Mouse (Mus musculus) small intestine, adult 2 months (tissue): ENCODE results near the gene Trarg1. TPM values are rescaled to one million over a fixed set of nuclear protein-coding genes. Genes with fewer than 3 reads are reported as not detected.

Source experiments
- H3K27ac ChIP-seq: fragments of 200-500 bp; 2 replicates; pipeline ENCODE4 v1.5.1; 2012; ENCODE audit warnings: low read depth, low read length, control low read depth, inconsistent platforms; ENCODE audit not compliant: insufficient read depth
- H3K27me3 ChIP-seq: fragments of 200-500 bp; 2 replicates; pipeline ENCODE4 v1.6.1; 2012; ENCODE audit warnings: mild to moderate bottlenecking, moderate library complexity, low read length, inconsistent platforms; ENCODE audit not compliant: control insufficient read depth, insufficient read depth
- H3K36me3 ChIP-seq: fragments of 200-500 bp; 2 replicates; pipeline ENCODE4 v1.6.1; 2012; ENCODE audit warnings: mild to moderate bottlenecking, low read length, control low read depth, inconsistent platforms; ENCODE audit not compliant: control insufficient read depth, insufficient read depth
- H3K4me1 ChIP-seq: fragments of 200-500 bp; 2 replicates; pipeline ENCODE4 v1.6.1; 2012; ENCODE audit warnings: low read length, inconsistent platforms, mixed read lengths; ENCODE audit not compliant: control insufficient read depth, insufficient read depth, insufficient read length
- H3K4me3 ChIP-seq: fragments of 200-500 bp; 2 replicates; pipeline ENCODE4 v1.5.1; 2012; ENCODE audit warnings: low read depth, mild to moderate bottlenecking, control low read depth, inconsistent platforms, low read length, moderate library complexity
- CTCF ChIP-seq: fragments of 200-500 bp; IDR thresholded peaks from 2 replicates; pipeline ENCODE4 v1.5.1; 2012; ENCODE audit warnings: low read depth, mild to moderate bottlenecking, control low read depth, inconsistent platforms, low read length, moderate library complexity, mixed read lengths; ENCODE audit not compliant: insufficient replicate concordance, insufficient read length; ENCODE audit errors: extremely low read depth
- POLR2A ChIP-seq: fragments of 200-500 bp; IDR thresholded peaks from 2 replicates; pipeline ENCODE4 v1.6.1; 2012; ENCODE audit warnings: low read depth, mild to moderate bottlenecking, control low read depth, inconsistent platforms, low read length, moderate library complexity
- WGBS: fragments of 180-500 bp; shearing (Covaris S2); methylation state at CpG from one replicate; pipeline ENCODE4 v1.1.7; 2018; 5-methylcytosine and 5-hydroxymethylcytosine counted together
- polyA plus RNA-seq: library from polyadenylated mRNA; depleted of rRNA; stranded (reverse); fragments of >200 nt; gene quantifications from 2 replicates; pipeline ENCODE4 v1.2.3, GENCODE M21; 2012

Gene Trarg1
- polyA plus RNA-seq, 1 experiment, result 0.47 TPM

- WGBS, result 1% methylated on average over 19 of the region's 19 CpGs
- no peaks in the 10 kb centered on the region for H3K4me1 ChIP-seq
- 0 out of 2 replicates have a peak overlapping the region, but pooled peaks have one; percentile 17 for H3K4me3 ChIP-seq
- no peak overlapping the region for H3K27ac ChIP-seq
- TF ChIP-seq POLR2A (no peak), CTCF (peak; percentile 95)
- no peaks in the 10 kb centered on the region for H3K36me3 ChIP-seq
- H3K27me3 ChIP-seq, result no peaks in the 10 kb centered on the region
Measured at GRCm38 (mm10) chr11:76645955-76646354, 33.7 kb upstream of the Trarg1 start.

DNA sequence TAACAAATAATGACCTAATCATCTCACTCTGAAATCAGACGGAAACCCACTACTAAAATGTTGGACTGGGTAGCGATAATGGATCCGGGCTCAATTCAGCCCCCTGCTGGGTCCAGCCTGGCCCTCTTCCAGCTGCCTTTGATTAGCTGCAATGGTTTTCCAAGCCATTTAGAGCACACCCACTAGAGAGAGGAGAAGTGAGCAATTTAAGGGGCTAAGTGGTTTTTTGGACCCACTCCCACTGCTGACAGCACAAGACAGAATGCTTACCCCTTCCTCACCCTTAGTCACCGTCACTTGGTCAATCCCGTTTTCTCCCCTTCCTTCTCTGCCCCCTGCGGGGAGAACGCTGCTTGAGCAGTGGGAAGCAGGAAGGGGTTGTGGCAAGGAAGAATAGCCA lies 32.5 kb upstream of the Trarg1 start:
- 17% methylated on average over 7 of the region's 7 CpGs for WGBS
- no peak overlapping the region for H3K27ac ChIP-seq
- no peaks in the 10 kb centered on the region for H3K36me3 ChIP-seq
- TF ChIP-seq CTCF, result no peak
- no peak for TF ChIP-seq POLR2A
- H3K4me3 ChIP-seq, result no peak overlapping the region
- H3K4me1 ChIP-seq, result no peaks in the 10 kb centered on the region
- H3K27me3 ChIP-seq, result no peaks in the 10 kb centered on the region

- no peak overlapping the region for H3K4me3 ChIP-seq
- H3K36me3 ChIP-seq, result no peaks in the 10 kb centered on the region
- 0 out of 2 replicates have a peak, but pooled peaks have one; percentile 24 for TF ChIP-seq POLR2A
- peak; percentile 91; the same call in 1 of the 2 replicates for TF ChIP-seq CTCF
- no peaks in the 10 kb centered on the region for H3K4me1 ChIP-seq
- 4% methylated on average over 9 of the region's 9 CpGs for WGBS
- no peak overlapping the region for H3K27ac ChIP-seq
- no peaks in the 10 kb centered on the region for H3K27me3 ChIP-seq
Measured at GRCm38 (mm10) chr11:76647500-76647899, 32.1 kb upstream of the Trarg1 start.

- Histone ChIP-seq H3K27me3 (no peaks in the 10 kb centered on the region), H3K27ac (no peak overlapping the region), H3K36me3 (no peaks in the 10 kb centered on the region), H3K4me3 (no peak overlapping the region), H3K4me1 (no peaks in the 10 kb centered on the region)
- WGBS, result 52% methylated on average over 11 of the region's 14 CpGs
- TF ChIP-seq CTCF (no peak), POLR2A (no peak)
Measured at GRCm38 (mm10) chr11:76650862-76651560, 28.6 kb upstream of the Trarg1 start.

GRCm38 (mm10) chr11:76652838-76653334 lies 26.7 kb upstream of the Trarg1 start:
- Histone ChIP-seq H3K4me3 (no peak overlapping the region), H3K27ac (no peak overlapping the region), H3K36me3 (no peaks in the 10 kb centered on the region), H3K27me3 (no peaks in the 10 kb centered on the region), H3K4me1 (no peaks in the 10 kb centered on the region)
- no peak for TF ChIP-seq CTCF
- no peak for TF ChIP-seq POLR2A
- WGBS, result 56% methylated on average over 3 of the region's 3 CpGs

- Histone ChIP-seq H3K27ac (no peak overlapping the region), H3K4me1 (no peaks in the 10 kb centered on the region), H3K36me3 (no peaks in the 10 kb centered on the region), H3K27me3 (no peaks in the 10 kb centered on the region), H3K4me3 (no peak overlapping the region)
- WGBS, result 7% methylated on average over 10 of the region's 10 CpGs
- TF ChIP-seq CTCF (no peak), POLR2A (no peak)
Measured at GRCm38 (mm10) chr11:76655106-76655505, 24.5 kb upstream of the Trarg1 start.

GRCm38 (mm10) chr11:76657450-76657970 lies 22.1 kb upstream of the Trarg1 start:
- WGBS, result 54% methylated on average over 4 of the region's 4 CpGs
- Histone ChIP-seq H3K36me3 (no peaks in the 10 kb centered on the region), H3K27ac (no peak overlapping the region), H3K27me3 (no peaks in the 10 kb centered on the region), H3K4me1 (peaks cover 6% of the 10 kb centered on the region), H3K4me3 (no peak overlapping the region)
- no peak for TF ChIP-seq CTCF
- no peak for TF ChIP-seq POLR2A
